Mouse (Mus musculus) spleen, postnatal 10 days (tissue): ENCODE measurements around the gene Txnip.

Experiments used
- DNase-seq, 2 experiments: peaks; one replicate each; pipeline ENCODE4 v3.0.0; 2021 to 2022; ENCODE audit warnings: low spot score in 2 of 2

Gene Txnip

GRCm38 (mm10) chr3:96569506-96569905 lies 11.7 kb downstream of the Txnip start:
- DNase-seq: no peak

- no peak for DNase-seq
Measured at GRCm38 (mm10) chr3:96569966-96570605, 12.3 kb downstream of the Txnip start.

GRCm38 (mm10) chr3:96570643-96571042 lies 12.9 kb downstream of the Txnip start:
- DNase-seq: no peak

- no peak for DNase-seq
Measured at GRCm38 (mm10) chr3:96571336-96571735, 13.6 kb downstream of the Txnip start.

GRCm38 (mm10) chr3:96571896-96572698 lies 14.3 kb downstream of the Txnip start:
- no peak for DNase-seq

- DNase-seq: no peak
Measured at GRCm38 (mm10) chr3:96573611-96574511, 16.1 kb downstream of the Txnip start.

GRCm38 (mm10) chr3:96575272-96575984 lies 17.7 kb downstream of the Txnip start:
- DNase-seq: no peak

- no peak for DNase-seq
Measured at GRCm38 (mm10) chr3:96576005-96576658, 18.4 kb downstream of the Txnip start.

- peak; percentile 71 to 91 for DNase-seq
Measured at GRCm38 (mm10) chr3:96576690-96577541, 19.2 kb downstream of the Txnip start, which contains the start of gene Gm16253. Gm16253 (plus strand) TSS chr3:96576984.

- no peak for DNase-seq
Measured at GRCm38 (mm10) chr3:96577566-96577965, 19.8 kb downstream of the Txnip start.

GRCm38 (mm10) chr3:96578561-96579238 lies 20.9 kb downstream of the Txnip start:
- no peak for DNase-seq

GRCm38 (mm10) chr3:96579239-96579750 lies 21.5 kb downstream of the Txnip start:
- no peak for DNase-seq

GRCm38 (mm10) chr3:96579885-96580454 lies 22.2 kb downstream of the Txnip start:
- peak; percentile 84 to 90 for DNase-seq

GRCm38 (mm10) chr3:96581141-96581540 lies 23.4 kb downstream of the Txnip start:
- no peak for DNase-seq

- no peak for DNase-seq
Measured at GRCm38 (mm10) chr3:96581771-96582515, 24.2 kb downstream of the Txnip start.

- no peak for DNase-seq
Measured at GRCm38 (mm10) chr3:96583386-96583785, 25.6 kb downstream of the Txnip start.

GRCm38 (mm10) chr3:96590657-96591056 lies 32.9 kb downstream of the Txnip start:
- no peak for DNase-seq

- DNase-seq: no peak
Measured at GRCm38 (mm10) chr3:96593374-96593773, 35.6 kb downstream of the Txnip start.
